Mouse (Mus musculus) hindbrain, embryonic 14.5 days (tissue): ENCODE data around the gene Chrna9. TPM values are rescaled to one million over a fixed set of nuclear protein-coding genes. Genes with fewer than 3 reads are reported as not detected.

Experiments used
- ATAC-seq: fragments of 200-750 bp; cut with Nextera tagmentation; 2 replicates; pipeline ENCODE4 v1.8.0; 2017; ENCODE audit warnings: moderate number of reproducible peaks, mild to moderate bottlenecking, moderate TSS enrichment, moderate library complexity; ENCODE audit not compliant: low FRiP score
- DNase-seq: peaks from one replicate; pipeline ENCODE4 v3.0.0-alpha.2; 2015; ENCODE audit warnings: low spot score
- H3K27ac ChIP-seq: fragments of 300-500 bp; sonication (generic); 2 replicates; pipeline ENCODE4 v1.5.1; 2014; ENCODE audit warnings: mild to moderate bottlenecking, moderate library complexity
- H3K27me3 ChIP-seq: fragments of 300-500 bp; sonication (generic); 2 replicates; pipeline ENCODE4 v1.6.1; 2014; ENCODE audit warnings: mild to moderate bottlenecking, low read length, mixed read lengths; ENCODE audit not compliant: control insufficient read depth, insufficient read depth
- H3K36me3 ChIP-seq: fragments of 300-500 bp; sonication (generic); replicated peaks from 2 replicates; pipeline ENCODE4 v1.6.1; 2014; ENCODE audit not compliant: control insufficient read depth, insufficient read depth
- H3K4me1 ChIP-seq: fragments of 300-500 bp; sonication (generic); replicated peaks from 2 replicates; pipeline ENCODE4 v1.6.1; 2014; ENCODE audit warnings: antibody characterized with exemption, low read length, mixed read lengths; ENCODE audit not compliant: control insufficient read depth, insufficient read depth
- H3K4me2 ChIP-seq: fragments of 300-500 bp; sonication (generic); replicated peaks from 2 replicates; pipeline ENCODE4 v1.6.1; 2014; ENCODE audit warnings: mild to moderate bottlenecking, moderate library complexity
- H3K4me3 ChIP-seq: fragments of 300-500 bp; sonication (generic); replicated peaks from 2 replicates; pipeline ENCODE4 v1.5.1; 2014; ENCODE audit warnings: mild to moderate bottlenecking, low read length
- H3K9ac ChIP-seq: fragments of 300-500 bp; sonication (generic); 2 replicates; pipeline ENCODE4 v1.6.1; 2014
- H3K9me3 ChIP-seq: fragments of 300-500 bp; sonication (generic); 2 replicates; pipeline ENCODE4 v1.6.1; 2016; ENCODE audit warnings: low read length; ENCODE audit not compliant: control insufficient read depth
- WGBS: fragments of 180-500 bp; shearing (Covaris S2); extraction: QIAGEN DNeasy Blood & Tissue Kit; methylation state at CpG from one replicate; pipeline ENCODE4 v1.1.7; 2014; 5-methylcytosine and 5-hydroxymethylcytosine counted together
- polyA plus RNA-seq: library from polyadenylated mRNA; unstranded; fragments of >200 nt; fragmentation: Nextera tagmentation; extraction: Ambion mirVana; gene quantifications from 2 replicates; pipeline ENCODE4 v1.2.1, GENCODE M21; 2014

Chrna9 gene
- polyA plus RNA-seq, 1 experiment from 2014 or later: not detected

- Histone ChIP-seq H3K9ac (no peak overlapping the region), H3K27ac (no peak overlapping the region), H3K27me3 (no peaks in the 10 kb centered on the region), H3K4me3 (no peak overlapping the region), H3K4me2 (no peak overlapping the region), H3K36me3 (no peaks in the 10 kb centered on the region), H3K4me1 (no peaks in the 10 kb centered on the region), H3K9me3 (peaks cover 22% of the 10 kb centered on the region; the same call in 1 of the 2 replicates)
- 91% methylated on average over 6 of the region's 6 CpGs for WGBS
- ATAC-seq (no peak), DNase-seq (no peak)
Observed at GRCm38 (mm10) chr5:65900113-65900512, 34.6 kb upstream of the Chrna9 start.

- no peak overlapping the region for H3K27ac ChIP-seq
- H3K27me3 ChIP-seq: no peaks in the 10 kb centered on the region
- ATAC-seq (0 out of 2 replicates have a peak, but pooled peaks have one; percentile 57), DNase-seq (peak; percentile 27)
- 42% methylated on average over 7 of the region's 7 CpGs for WGBS
- H3K9me3 ChIP-seq: peaks cover 25% of the 10 kb centered on the region; the same call in 1 of the 2 replicates
- H3K4me2 ChIP-seq: no peak overlapping the region
- no peaks in the 10 kb centered on the region for H3K4me1 ChIP-seq
- H3K9ac ChIP-seq: no peak overlapping the region
- no peak overlapping the region for H3K4me3 ChIP-seq
- H3K36me3 ChIP-seq: no peaks in the 10 kb centered on the region
Observed at GRCm38 (mm10) chr5:65900862-65901265, 33.9 kb upstream of the Chrna9 start.

- H3K4me1 ChIP-seq: no peaks in the 10 kb centered on the region
- H3K9ac ChIP-seq: no peak overlapping the region
- DNase-seq (no peak), ATAC-seq (no peak)
- no peak overlapping the region for H3K4me2 ChIP-seq
- H3K36me3 ChIP-seq: no peaks in the 10 kb centered on the region
- WGBS: 94% methylated on average over 10 of the region's 10 CpGs
- peaks cover 25% of the 10 kb centered on the region; the same call in 1 of the 2 replicates for H3K9me3 ChIP-seq
- no peak overlapping the region for H3K4me3 ChIP-seq
- no peaks in the 10 kb centered on the region for H3K27me3 ChIP-seq
- no peak overlapping the region for H3K27ac ChIP-seq
Observed at GRCm38 (mm10) chr5:65901868-65902418, 32.8 kb upstream of the Chrna9 start.

GRCm38 (mm10) chr5:65902811-65903210 is 31.9 kb upstream of the Chrna9 start:
- Histone ChIP-seq H3K4me2 (no peak overlapping the region), H3K9ac (no peak overlapping the region), H3K4me3 (no peak overlapping the region), H3K4me1 (no peaks in the 10 kb centered on the region), H3K27me3 (no peaks in the 10 kb centered on the region), H3K36me3 (no peaks in the 10 kb centered on the region), H3K27ac (no peak overlapping the region), H3K9me3 (peaks cover 25% of the 10 kb centered on the region; the same call in 1 of the 2 replicates)
- DNase-seq (no peak), ATAC-seq (no peak)
- 93% methylated on average over 9 of the region's 9 CpGs for WGBS

GRCm38 (mm10) chr5:65904476-65904875 is 30.2 kb upstream of the Chrna9 start:
- peaks cover 25% of the 10 kb centered on the region; the same call in 1 of the 2 replicates for H3K9me3 ChIP-seq
- WGBS: 94% methylated on average over 4 of the region's 4 CpGs
- no peak overlapping the region for H3K4me3 ChIP-seq
- no peak overlapping the region for H3K27ac ChIP-seq
- DNase-seq (no peak), ATAC-seq (no peak)
- no peak overlapping the region for H3K4me2 ChIP-seq
- H3K4me1 ChIP-seq: no peaks in the 10 kb centered on the region
- H3K27me3 ChIP-seq: no peaks in the 10 kb centered on the region
- no peak overlapping the region for H3K9ac ChIP-seq
- no peaks in the 10 kb centered on the region for H3K36me3 ChIP-seq

DNA sequence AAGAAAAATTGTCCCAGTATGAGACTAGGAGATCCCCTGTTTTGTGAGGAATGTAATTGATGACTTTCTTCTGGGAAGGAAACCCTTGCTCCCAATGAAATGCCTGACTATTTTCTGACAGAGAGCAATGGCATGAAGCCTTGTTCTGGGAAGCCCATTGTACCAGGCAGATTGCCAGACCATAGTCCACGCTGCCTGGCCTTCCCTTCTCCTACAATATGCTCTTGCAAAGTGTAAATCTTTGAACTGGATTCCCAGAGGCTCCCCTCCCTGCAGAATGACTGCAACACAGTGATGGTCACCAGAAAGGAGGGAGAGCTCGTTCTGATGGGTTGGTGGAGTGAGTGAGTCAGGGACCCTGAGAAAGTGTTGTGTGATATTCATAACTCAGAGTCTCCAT is 26.0 kb upstream of the Chrna9 start:
- Histone ChIP-seq H3K9ac (no peak overlapping the region), H3K9me3 (peaks cover 17% of the 10 kb centered on the region; the same call in 1 of the 2 replicates), H3K4me1 (no peaks in the 10 kb centered on the region), H3K36me3 (no peaks in the 10 kb centered on the region), H3K27ac (no peak overlapping the region), H3K27me3 (no peaks in the 10 kb centered on the region), H3K4me3 (no peak overlapping the region), H3K4me2 (no peak overlapping the region)
- ATAC-seq (no peak), DNase-seq (no peak)
- 68% methylated on average over 2 of the region's 2 CpGs for WGBS

GRCm38 (mm10) chr5:65909321-65909720 is 25.4 kb upstream of the Chrna9 start:
- no peak overlapping the region for H3K4me3 ChIP-seq
- H3K4me2 ChIP-seq: no peak overlapping the region
- H3K9ac ChIP-seq: no peak overlapping the region
- H3K9me3 ChIP-seq: peaks cover 11% of the 10 kb centered on the region; the same call in 1 of the 2 replicates
- no peaks in the 10 kb centered on the region for H3K27me3 ChIP-seq
- 61% methylated on average over 4 of the region's 4 CpGs for WGBS
- no peaks in the 10 kb centered on the region for H3K36me3 ChIP-seq
- H3K4me1 ChIP-seq: no peaks in the 10 kb centered on the region
- DNase-seq (no peak), ATAC-seq (no peak)
- no peak overlapping the region for H3K27ac ChIP-seq

DNA sequence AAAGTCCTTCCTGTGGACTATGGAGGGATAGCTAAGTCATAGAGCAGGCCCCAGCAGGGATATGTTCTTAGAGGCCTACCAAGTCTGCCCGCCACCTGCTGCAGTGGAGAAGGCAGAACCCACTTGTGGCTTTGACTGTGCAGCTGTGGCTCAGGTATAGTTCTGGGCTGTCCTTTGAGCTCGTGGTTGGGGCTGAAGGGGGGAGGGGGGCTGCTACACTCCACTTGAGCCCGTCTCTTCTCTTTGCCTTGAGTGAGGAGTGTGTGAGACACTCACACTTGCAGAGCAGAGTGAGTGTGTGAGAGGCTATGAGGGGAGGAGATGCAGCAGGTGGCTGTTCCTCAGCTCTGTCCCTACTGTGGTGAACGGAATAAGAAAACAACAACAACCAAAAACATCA is 24.3 kb upstream of the Chrna9 start:
- WGBS: 88% methylated on average over 4 of the region's 4 CpGs

GRCm38 (mm10) chr5:65911676-65912075 is 23.0 kb upstream of the Chrna9 start:
- no peaks in the 10 kb centered on the region for H3K27me3 ChIP-seq
- H3K4me1 ChIP-seq: no peaks in the 10 kb centered on the region
- no peak overlapping the region for H3K27ac ChIP-seq
- H3K4me2 ChIP-seq: no peak overlapping the region
- WGBS: 85% methylated on average over 7 of the region's 7 CpGs
- ATAC-seq: no peak
- no peak for DNase-seq
- no peaks in the 10 kb centered on the region for H3K9me3 ChIP-seq
- H3K36me3 ChIP-seq: no peaks in the 10 kb centered on the region
- H3K4me3 ChIP-seq: no peak overlapping the region
- no peak overlapping the region for H3K9ac ChIP-seq

More for the DNA sequence above, 24.3 kb upstream of the Chrna9 start:
- Histone ChIP-seq H3K9ac (no peak overlapping the region), H3K4me3 (no peak overlapping the region), H3K36me3 (no peaks in the 10 kb centered on the region), H3K27ac (no peak overlapping the region), H3K4me2 (no peak overlapping the region), H3K4me1 (no peaks in the 10 kb centered on the region), H3K27me3 (no peaks in the 10 kb centered on the region), H3K9me3 (peaks cover under 1% of the 10 kb centered on the region; the same call in 1 of the 2 replicates)
- no peak for ATAC-seq
- no peak for DNase-seq

DNA sequence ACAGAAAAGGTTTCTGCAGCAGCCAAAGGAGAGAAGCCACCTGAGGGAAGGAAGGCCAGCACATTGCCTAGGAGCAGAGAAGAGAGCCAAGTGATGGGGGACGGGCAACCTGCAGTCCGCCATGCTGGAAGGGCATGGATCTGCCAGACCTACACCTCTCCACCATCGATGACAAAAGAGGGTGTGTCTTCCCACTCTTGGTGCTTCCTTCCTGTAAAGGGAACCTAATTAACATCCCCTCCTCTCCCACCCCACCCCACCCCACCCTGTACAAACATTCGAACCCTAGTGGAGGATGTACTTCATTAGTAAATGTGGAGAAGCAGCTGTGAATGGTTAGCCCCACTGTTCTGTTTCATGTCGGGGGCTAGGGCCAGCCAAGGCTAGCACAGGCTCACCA is 22.5 kb upstream of the Chrna9 start:
- Histone ChIP-seq H3K27me3 (no peaks in the 10 kb centered on the region), H3K4me2 (no peak overlapping the region), H3K9me3 (no peaks in the 10 kb centered on the region), H3K4me3 (no peak overlapping the region), H3K4me1 (no peaks in the 10 kb centered on the region), H3K9ac (no peak overlapping the region), H3K36me3 (no peaks in the 10 kb centered on the region), H3K27ac (no peak overlapping the region)
- 86% methylated on average over 5 of the region's 5 CpGs for WGBS
- DNase-seq (no peak), ATAC-seq (no peak)
